Mouse (Mus musculus): ENCODE results near the gene Akna. TPM values are rescaled to one million over a fixed set of nuclear protein-coding genes. Genes with fewer than 3 reads are reported as not detected.

Akna gene
- polyA plus RNA-seq, 1 experiment from 2014 or later = 16.8 TPM

DNA sequence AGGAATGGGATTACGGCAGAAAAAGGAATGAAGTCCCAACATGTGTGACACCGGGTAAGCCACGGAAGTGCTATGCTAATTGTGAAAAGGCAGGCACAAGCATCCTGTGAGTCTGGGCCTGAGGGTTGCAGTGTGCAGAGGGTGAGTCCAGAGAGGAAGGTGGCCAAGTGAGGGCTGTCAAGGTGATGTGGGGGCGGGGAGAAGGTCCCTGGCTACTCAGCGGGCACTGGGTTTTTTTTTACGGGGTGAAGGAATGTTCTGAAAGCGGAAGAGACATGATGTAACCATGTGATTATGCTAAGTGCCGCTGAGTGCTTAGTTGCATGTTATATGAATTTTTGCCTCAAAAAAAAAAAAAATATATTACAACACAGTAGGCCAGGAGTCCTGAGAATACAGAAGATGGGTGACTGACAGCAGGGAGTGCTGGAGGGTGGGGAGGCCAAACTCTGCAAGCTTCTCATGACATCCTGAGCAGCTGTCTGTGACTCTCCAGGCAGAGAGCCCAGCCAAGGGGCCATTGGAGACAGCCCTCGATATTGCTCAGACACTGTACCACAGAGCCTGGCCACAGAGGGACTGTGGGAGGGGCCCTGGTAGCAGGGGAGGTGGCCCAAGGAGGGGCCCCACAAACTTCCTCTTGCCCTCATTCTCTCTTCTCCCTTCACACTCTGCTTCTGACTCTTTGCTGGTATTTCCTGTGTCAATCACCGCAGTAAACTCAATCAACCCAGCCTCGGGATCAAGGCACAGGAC, 4.1 kb downstream of the Akna start:
- H3K4me1 ChIP-seq = peaks cover 40% of the 10 kb centered on the region
- H3K27me3 ChIP-seq = no peaks in the 10 kb centered on the region
- no peak overlapping the region for H3K4me3 ChIP-seq
- ATAC-seq (ENCODE audit: low FRiP score, low read depth) = no peak
- H3K9me3 ChIP-seq = no peaks in the 10 kb centered on the region
- WGBS = 80% methylated on average over 11 of the region's 11 CpGs
- H3K36me3 ChIP-seq = peaks cover 22% of the 10 kb centered on the region
- no peak overlapping the region for H3K4me2 ChIP-seq (replicated peaks)
- 0 out of 2 replicates have a peak overlapping the region, but pooled peaks have one; percentile 2 for H3K27ac ChIP-seq (replicated peaks)
- no peak overlapping the region for H3K9ac ChIP-seq (replicated peaks)

DNA sequence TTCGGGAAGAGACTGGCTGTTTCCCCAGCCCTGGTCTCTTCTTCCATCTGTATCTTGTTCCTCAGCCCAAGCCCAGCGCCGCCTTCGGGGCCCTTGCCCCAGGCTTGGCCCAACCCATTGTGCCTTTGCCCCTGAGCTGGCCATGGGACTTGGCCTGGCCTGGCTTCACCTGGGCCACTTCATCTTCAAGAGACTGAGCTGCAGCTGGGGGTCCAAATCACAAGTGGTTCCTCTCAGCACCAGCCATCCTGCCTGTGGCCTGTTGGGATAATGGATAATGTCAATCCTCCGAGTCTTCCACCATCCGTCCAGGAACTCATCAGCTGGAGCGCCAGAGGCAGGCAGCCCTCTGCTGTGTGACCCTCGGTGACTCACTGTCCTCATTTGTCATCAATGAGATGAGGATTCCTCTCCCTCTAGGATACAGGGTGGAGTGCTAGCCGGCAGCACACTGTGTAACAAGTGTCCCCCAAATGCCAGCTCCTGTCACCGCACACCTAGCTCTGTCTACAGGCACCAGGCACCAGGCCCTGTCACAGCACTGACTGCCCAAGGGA, 5.1 kb downstream of the Akna start:
- Histone ChIP-seq H3K4me1 (peaks cover 30% of the 10 kb centered on the region), H3K27ac (replicated peaks) (no peak overlapping the region), H3K4me2 (replicated peaks) (no peak overlapping the region), H3K9ac (replicated peaks) (no peak overlapping the region), H3K36me3 (peaks cover 30% of the 10 kb centered on the region), H3K4me3 (no peak overlapping the region), H3K27me3 (no peaks in the 10 kb centered on the region), H3K9me3 (no peaks in the 10 kb centered on the region)
- 88% methylated on average over 10 of the region's 10 CpGs for WGBS
- no peak for ATAC-seq (ENCODE audit: low FRiP score, low read depth)

DNA sequence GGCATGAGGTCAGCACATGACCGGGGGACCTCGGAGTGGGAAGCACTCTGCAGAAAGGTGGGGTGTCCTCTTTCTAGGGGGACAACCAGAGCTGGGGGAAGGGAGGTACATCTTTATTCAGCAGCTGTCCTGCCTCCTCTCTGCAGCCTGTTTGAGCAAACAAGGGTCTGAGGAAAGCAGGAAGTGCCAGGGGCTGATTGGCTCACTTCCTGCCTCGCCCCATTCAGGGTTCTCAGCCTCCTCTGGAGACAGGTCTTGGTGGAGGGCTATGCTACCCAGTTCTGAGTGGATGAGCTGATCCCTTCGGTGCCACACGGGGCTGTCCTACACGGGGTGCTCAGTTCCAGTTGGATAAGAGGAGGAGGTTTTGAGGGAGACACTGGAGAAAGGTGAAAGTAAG, 11.8 kb downstream of the Akna start:
- H3K4me2 ChIP-seq (replicated peaks) = no peak overlapping the region
- no peak overlapping the region for H3K4me3 ChIP-seq
- H3K36me3 ChIP-seq = peaks cover 39% of the 10 kb centered on the region
- no peak for ATAC-seq (ENCODE audit: low FRiP score, low read depth)
- no peaks in the 10 kb centered on the region for H3K9me3 ChIP-seq
- H3K9ac ChIP-seq (replicated peaks) = no peak overlapping the region
- H3K4me1 ChIP-seq = peaks cover 42% of the 10 kb centered on the region
- no peaks in the 10 kb centered on the region for H3K27me3 ChIP-seq
- 89% methylated on average over 6 of the region's 6 CpGs for WGBS
- H3K27ac ChIP-seq (replicated peaks) = 0 out of 2 replicates have a peak overlapping the region, but pooled peaks have one; percentile 93

DNA sequence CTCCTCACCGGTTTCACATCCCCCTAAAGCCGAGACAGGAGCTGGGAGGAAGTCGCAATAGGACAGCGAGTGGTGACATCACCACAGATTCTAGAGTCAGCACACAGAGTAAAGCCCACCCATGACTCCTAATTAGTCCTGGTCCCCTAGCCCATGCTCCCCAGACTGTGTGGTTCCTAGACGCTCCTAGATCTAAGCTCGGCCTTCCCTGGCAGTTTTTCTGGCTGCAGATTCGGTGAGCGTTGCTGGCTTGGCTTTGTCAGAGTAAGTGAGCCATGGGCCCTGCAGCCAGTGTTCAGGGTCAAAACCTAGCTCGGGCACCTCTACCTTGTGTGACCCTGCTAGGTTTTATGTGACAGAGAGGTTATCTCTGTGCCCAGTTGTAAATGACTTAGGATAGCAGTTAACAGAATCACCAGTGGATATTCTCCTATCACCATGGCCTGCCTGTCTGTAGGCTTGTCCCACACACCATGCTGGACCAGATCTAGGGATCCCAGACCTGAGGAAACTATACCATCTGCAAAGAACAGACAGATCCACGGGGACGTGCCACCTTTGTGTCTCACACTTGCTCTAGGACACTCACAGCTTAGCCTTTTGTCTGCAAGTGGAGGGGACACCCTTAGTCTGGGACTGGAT, 13.1 kb downstream of the Akna start:
- Histone ChIP-seq H3K9me3 (no peaks in the 10 kb centered on the region), H3K27ac (replicated peaks) (peak overlapping the region; percentile 93), H3K4me2 (replicated peaks) (peak overlapping the region; percentile 32), H3K4me1 (peaks cover 44% of the 10 kb centered on the region), H3K36me3 (peaks cover 42% of the 10 kb centered on the region), H3K9ac (replicated peaks) (no peak overlapping the region), H3K4me3 (no peak overlapping the region), H3K27me3 (no peaks in the 10 kb centered on the region)
- WGBS = 30% methylated on average over 11 of the region's 11 CpGs
- peak; percentile 74 for ATAC-seq (ENCODE audit: low FRiP score, low read depth)

DNA sequence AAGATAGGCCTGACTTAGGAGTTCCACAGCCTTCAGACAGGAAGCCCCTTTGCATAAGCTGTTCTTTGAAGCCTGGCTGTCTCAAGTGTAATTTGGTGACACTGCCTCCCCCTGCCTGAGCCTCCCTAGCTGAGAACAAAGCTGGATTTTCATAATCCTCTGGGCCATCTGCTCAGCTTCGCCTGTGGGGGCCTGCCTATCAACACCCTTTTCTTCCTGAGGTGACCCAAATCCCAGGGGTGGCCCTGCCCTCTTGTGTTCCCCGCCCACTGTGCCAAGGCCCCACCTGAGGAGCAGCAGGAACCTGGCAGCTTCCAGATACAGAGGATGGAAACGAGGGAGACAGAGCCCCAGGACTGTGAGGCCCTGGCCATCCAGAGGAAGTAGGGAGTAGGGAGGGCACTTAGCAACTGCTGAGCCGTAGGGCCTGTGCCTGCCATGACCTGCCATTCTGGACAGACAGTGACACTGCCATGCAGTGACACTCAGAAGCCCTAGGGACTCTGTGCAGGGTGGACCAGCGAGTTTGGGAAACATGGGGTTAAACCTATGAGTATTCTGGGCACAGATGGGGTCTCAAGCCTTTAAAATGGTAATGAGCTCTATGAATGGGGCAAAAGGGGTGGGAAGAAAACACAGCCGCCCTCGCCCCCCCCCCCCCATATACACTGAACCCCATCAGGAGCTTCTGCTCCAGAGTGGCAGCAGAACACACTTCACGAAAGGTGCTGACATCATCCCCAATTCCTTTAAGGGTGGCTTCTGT, 13.8 kb downstream of the Akna start:
- H3K4me2 ChIP-seq (replicated peaks) = peak overlapping the region; percentile 32
- peaks cover 44% of the 10 kb centered on the region for H3K4me1 ChIP-seq

DNA sequence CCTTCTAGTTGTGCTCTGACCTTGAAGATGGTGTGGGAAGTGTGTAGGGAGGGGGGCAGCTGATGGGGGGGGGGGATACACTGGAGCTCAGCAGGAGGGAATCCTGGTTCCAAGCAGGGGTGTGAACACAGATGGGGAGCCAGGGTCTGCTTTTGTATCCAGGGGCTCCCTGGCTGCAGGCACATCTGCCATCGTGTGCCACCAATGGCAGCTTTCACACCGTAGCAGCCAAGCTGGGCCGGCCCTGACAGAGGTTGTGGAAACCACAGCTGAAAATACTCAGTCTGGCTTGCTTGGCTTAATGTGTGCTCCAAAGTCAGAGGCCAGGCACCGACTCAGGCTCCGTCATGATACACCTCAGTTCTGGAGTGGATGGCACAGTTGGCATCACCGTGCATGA, 15.1 kb downstream of the Akna start:
- 69% methylated on average over 6 of the region's 6 CpGs for WGBS
- peak overlapping the region; percentile 93 for H3K27ac ChIP-seq (replicated peaks)
- peaks cover 35% of the 10 kb centered on the region for H3K36me3 ChIP-seq
- no peak overlapping the region for H3K9ac ChIP-seq (replicated peaks)
- H3K4me1 ChIP-seq = peaks cover 44% of the 10 kb centered on the region
- no peaks in the 10 kb centered on the region for H3K27me3 ChIP-seq
- H3K4me2 ChIP-seq (replicated peaks) = no peak overlapping the region
- ATAC-seq (ENCODE audit: low FRiP score, low read depth) = no peak
- no peak overlapping the region for H3K4me3 ChIP-seq
- no peaks in the 10 kb centered on the region for H3K9me3 ChIP-seq

More for the DNA sequence above, 13.8 kb downstream of the Akna start:
- H3K36me3 ChIP-seq = peaks cover 35% of the 10 kb centered on the region
- 14% methylated on average over 8 of the region's 8 CpGs for WGBS
- peak overlapping the region; percentile 16; the same call in 1 of the 2 replicates for H3K9ac ChIP-seq (replicated peaks)
- no peaks in the 10 kb centered on the region for H3K27me3 ChIP-seq
- no peaks in the 10 kb centered on the region for H3K9me3 ChIP-seq
- H3K27ac ChIP-seq (replicated peaks) = peak overlapping the region; percentile 93
- peak; percentile 86 for ATAC-seq (ENCODE audit: low FRiP score, low read depth)
- no peak overlapping the region for H3K4me3 ChIP-seq

DNA sequence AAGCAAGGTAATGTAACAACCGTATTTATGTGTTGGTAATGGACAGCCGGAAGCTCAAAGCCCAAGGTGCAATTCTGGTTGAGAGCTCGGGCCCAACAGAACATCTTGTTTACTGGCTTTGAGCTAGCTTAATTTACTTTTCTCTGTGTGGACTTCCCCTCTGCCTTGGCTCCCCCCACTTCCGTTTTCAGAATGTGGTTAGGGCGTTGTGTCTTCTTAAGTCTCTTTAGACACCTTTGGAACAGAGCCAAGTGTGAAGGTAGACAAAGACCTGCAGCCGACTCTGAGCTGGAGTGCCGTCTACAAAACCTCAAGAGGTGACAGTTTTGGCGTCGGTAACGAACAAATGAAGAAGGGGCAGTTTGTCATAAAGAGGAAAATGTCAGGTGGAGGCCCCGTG, 17.4 kb downstream of the Akna start:
- H3K36me3 ChIP-seq = peaks cover 44% of the 10 kb centered on the region
- ATAC-seq (ENCODE audit: low FRiP score, low read depth) = no peak

DNA sequence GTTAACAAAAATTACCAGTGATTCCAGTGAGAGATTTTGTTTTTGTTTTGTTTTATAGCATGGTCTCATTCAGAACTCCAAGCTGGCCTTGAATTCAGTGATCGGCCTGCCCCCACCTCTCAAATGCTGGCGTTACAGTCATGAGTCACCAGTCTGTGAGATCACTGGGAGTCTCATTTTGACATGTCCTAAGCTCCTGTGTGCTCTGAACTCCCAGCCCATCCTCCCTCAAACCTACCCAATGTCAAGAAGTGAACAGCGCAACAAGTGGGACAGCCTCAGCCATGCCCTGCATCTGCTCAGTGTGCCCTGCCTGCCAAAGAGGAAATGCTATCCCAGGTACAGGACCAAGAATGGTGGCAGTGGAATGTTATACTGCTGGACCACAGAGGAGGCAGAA, 17.9 kb downstream of the Akna start:
- Histone ChIP-seq H3K36me3 (peaks cover 48% of the 10 kb centered on the region), H3K27me3 (no peaks in the 10 kb centered on the region), H3K4me2 (replicated peaks) (no peak overlapping the region), H3K4me1 (peaks cover 32% of the 10 kb centered on the region), H3K9ac (replicated peaks) (no peak overlapping the region), H3K27ac (replicated peaks) (no peak overlapping the region), H3K9me3 (no peaks in the 10 kb centered on the region), H3K4me3 (no peak overlapping the region)
- WGBS = 89% methylated on average over 3 of the region's 3 CpGs
- no peak for ATAC-seq (ENCODE audit: low FRiP score, low read depth)

More for the DNA sequence above, 17.4 kb downstream of the Akna start:
- no peak overlapping the region for H3K4me2 ChIP-seq (replicated peaks)
- no peaks in the 10 kb centered on the region for H3K9me3 ChIP-seq
- H3K27ac ChIP-seq (replicated peaks) = no peak overlapping the region
- no peak overlapping the region for H3K9ac ChIP-seq (replicated peaks)
- no peaks in the 10 kb centered on the region for H3K27me3 ChIP-seq
- no peak overlapping the region for H3K4me3 ChIP-seq
- H3K4me1 ChIP-seq = peaks cover 38% of the 10 kb centered on the region
- 91% methylated on average over 11 of the region's 11 CpGs for WGBS

DNA sequence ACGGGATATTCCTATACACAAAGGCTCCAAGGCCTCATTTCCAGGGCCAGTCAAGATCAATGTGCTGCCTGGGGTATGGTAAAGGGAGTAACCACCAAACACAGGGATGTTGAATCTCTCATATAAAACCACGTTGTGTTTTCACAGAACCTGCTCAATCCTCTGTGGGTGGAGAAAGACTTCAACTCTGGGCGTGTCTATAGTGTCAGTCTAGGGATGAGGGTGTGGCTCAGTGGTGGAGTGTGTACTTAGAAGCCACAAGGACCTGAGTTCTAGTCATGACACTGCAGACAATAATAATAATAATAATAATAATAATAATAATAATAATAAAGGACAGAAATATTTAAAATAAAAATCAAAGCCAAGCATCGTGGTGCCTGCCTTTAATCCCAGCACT, 18.9 kb downstream of the Akna start:
- H3K4me1 ChIP-seq = peaks cover 22% of the 10 kb centered on the region
- ATAC-seq (ENCODE audit: low FRiP score, low read depth) = no peak
- H3K4me2 ChIP-seq (replicated peaks) = no peak overlapping the region
- H3K9ac ChIP-seq (replicated peaks) = no peak overlapping the region
- H3K27ac ChIP-seq (replicated peaks) = no peak overlapping the region
- no peak overlapping the region for H3K4me3 ChIP-seq
- 93% methylated on average over 4 of the region's 4 CpGs for WGBS
- H3K36me3 ChIP-seq = peaks cover 58% of the 10 kb centered on the region
- no peaks in the 10 kb centered on the region for H3K27me3 ChIP-seq
- H3K9me3 ChIP-seq = no peaks in the 10 kb centered on the region

DNA sequence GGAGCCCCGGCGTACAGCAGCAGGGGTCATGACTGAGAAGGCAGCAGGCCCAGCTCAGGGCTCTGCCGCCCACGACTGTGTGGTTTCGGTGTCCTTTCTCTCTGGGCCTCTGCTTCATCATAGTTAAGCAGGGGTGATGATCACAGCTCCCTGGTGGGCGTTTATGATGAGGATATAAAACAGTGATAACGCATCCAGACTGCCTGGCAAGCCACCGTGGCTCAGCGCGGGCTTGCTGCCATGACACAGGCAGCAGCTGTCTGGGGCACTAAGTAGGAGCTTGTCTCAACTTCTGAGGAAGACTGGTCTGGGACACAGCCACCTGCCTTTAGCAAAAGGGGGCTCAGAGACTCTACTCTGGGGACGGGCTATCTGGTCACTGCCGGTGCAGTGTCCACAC, 19.7 kb downstream of the Akna start:
- Histone ChIP-seq H3K36me3 (peaks cover 66% of the 10 kb centered on the region), H3K9ac (replicated peaks) (no peak overlapping the region), H3K27me3 (no peaks in the 10 kb centered on the region), H3K4me2 (replicated peaks) (no peak overlapping the region), H3K27ac (replicated peaks) (no peak overlapping the region), H3K4me3 (no peak overlapping the region), H3K9me3 (no peaks in the 10 kb centered on the region), H3K4me1 (peaks cover 15% of the 10 kb centered on the region)
- ATAC-seq (ENCODE audit: low FRiP score, low read depth) = no peak
- 91% methylated on average over 12 of the region's 12 CpGs for WGBS

DNA sequence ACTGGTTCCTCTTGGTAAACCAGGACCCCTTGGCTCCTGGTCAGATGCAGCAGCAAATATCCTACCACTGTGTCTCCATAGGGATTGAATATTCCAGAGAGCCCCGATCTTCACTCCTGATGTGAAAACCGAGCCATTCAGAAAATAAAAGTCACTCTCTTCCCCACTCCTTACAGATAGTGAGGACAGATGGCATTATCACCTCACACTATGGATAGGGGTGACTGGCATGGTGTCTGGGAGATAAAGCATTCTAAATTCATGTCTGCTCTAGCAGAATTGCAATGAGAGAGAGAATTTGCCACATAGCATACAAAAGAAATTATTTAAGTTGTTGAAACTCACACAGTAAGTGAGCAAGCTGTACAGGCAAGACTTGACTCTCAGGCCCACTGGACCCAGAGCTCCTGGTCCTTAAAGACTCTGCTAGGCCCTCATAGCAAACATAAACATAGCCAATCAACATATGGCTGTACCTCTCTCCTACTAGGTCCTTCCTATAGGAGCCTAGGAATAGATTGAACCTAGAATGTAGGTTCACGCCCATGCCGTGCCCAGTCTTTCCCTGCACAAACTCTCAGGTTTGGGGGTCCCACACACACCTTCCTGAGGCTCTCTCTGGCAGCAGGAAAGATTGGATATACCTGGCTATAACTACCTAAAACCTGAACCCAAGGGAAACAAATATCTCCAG, 20.3 kb downstream of the Akna start:
- Histone ChIP-seq H3K27ac (replicated peaks) (no peak overlapping the region), H3K9me3 (no peaks in the 10 kb centered on the region), H3K9ac (replicated peaks) (no peak overlapping the region), H3K4me3 (no peak overlapping the region), H3K4me2 (replicated peaks) (no peak overlapping the region), H3K4me1 (peaks cover 8% of the 10 kb centered on the region), H3K27me3 (no peaks in the 10 kb centered on the region), H3K36me3 (peaks cover 71% of the 10 kb centered on the region)
- WGBS = 87% methylated on average over 4 of the region's 4 CpGs
- ATAC-seq (ENCODE audit: low FRiP score, low read depth) = no peak

Data from midbrain, embryonic 12.5 days (tissue).